Mouse (Mus musculus): ENCODE data around the gene Ciapin1.

DNA sequence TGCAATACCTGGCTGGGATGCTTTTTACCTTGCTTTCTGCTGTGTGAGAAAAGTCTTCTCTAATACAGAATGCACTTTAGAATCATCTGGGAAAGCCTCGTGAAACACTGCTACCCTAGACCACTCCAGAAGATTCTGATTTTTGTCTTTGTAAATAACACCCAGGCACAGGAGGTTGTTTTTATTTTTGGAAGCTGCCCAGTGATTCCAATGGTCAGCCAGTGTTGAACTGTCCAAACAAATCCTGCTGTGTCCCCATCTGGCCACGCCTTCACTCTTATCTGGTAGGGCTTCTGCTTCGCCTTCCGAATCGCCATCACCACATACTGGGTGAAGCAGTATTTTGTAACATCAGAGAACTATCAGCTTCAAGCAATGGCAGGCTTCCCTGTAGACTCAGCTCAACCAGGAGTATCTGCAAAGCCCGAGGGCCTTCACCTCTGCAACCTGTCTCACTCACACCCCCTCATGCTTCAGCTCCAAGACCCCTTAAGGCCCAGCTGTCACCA, 18.4 kb downstream of the Ciapin1 start:
- TF ChIP-seq CTCF (conservative IDR thresholded peaks at IDR 0.05; ENCODE audit: insufficient read depth, insufficient read length, low read depth, low read length) (no peak), POLR2A (IDR thresholded peaks at IDR 0.05; ENCODE audit: low read depth, low read length) (no peak)

Measured in kidney, adult 2 months (tissue).